Mouse (Mus musculus): Measurements from ENCODE around the gene Lsm7. TPM values are rescaled to one million over a fixed set of nuclear protein-coding genes. Genes with fewer than 3 reads are reported as not detected.

Lsm7 gene
- total and polyA plus RNA-seq, 3 experiments, result 198 to 411 (median 374) TPM

- H3K4me1 ChIP-seq (ENCODE audit: control insufficient read depth in 1 of 2, insufficient read depth in 2 of 2), result peaks cover 6 to 19% of the 10 kb centered on the region in 2 experiments
- no peak overlapping the region for H3K9ac ChIP-seq (ENCODE audit: insufficient read depth, low read depth)
- dilution Hi-C loops (cut with MboI; ENCODE audit: extremely low pct_ligation_motif_present, extremely low pct_unique_long_range_greater_than_20kb, low sequenced_read_pairs), result no loop called here
- H3K79me2 ChIP-seq (replicated peaks; ENCODE audit: control insufficient read depth, extremely low read depth, insufficient read depth, poor library complexity, severe bottlenecking), result no peaks in the 10 kb centered on the region
- no peak for TF ChIP-seq CHD1 (IDR thresholded peaks at IDR 0.05; ENCODE audit: low read depth, low read length)
- no peak for TF ChIP-seq MAFK (IDR thresholded peaks at IDR 0.05; ENCODE audit: insufficient replicate concordance, low read length)
- TF ChIP-seq ELF1 (IDR thresholded peaks at IDR 0.05; ENCODE audit: low read depth, low read length), result no peak
- TF ChIP-seq ZC3H11A (IDR thresholded peaks at IDR 0.05; ENCODE audit: low read depth, low read length), result no peak
- no peak for TF ChIP-seq TBP (conservative IDR thresholded peaks at IDR 0.05; ENCODE audit: low read depth, low read length)
- no peak for TF ChIP-seq POLR2AphosphoS2 (IDR thresholded peaks at IDR 0.05; ENCODE audit: low read depth, low read length)
- TF ChIP-seq PAX5 (IDR thresholded peaks at IDR 0.05; ENCODE audit: low read length), result no peak
- TF ChIP-seq EP300 (IDR thresholded peaks at IDR 0.05; ENCODE audit: low read length), result no peak
- TF ChIP-seq BHLHE40 (IDR thresholded peaks at IDR 0.05; ENCODE audit: low read depth, low read length), result no peak
- TF ChIP-seq CTCF (conservative IDR thresholded peaks at IDR 0.05 in 1 of 2, IDR thresholded peaks at IDR 0.05 in 1 of 2; ENCODE audit: low read depth in 2 of 2, low read length in 2 of 2), result no peak
- TF ChIP-seq JUND (conservative IDR thresholded peaks at IDR 0.05; ENCODE audit: low read depth, low read length), result no peak
- no peak overlapping the region for H3K27ac ChIP-seq (ENCODE audit: insufficient read depth, low read depth)
- peaks cover 43% of the 10 kb centered on the region for H3K27me3 ChIP-seq (replicated peaks)
- peaks cover 0 to 17% of the 10 kb centered on the region in 2 experiments for H3K36me3 ChIP-seq (replicated peaks in 1 of 2; ENCODE audit: control insufficient read depth in 1 of 2, insufficient read depth in 1 of 2, low read length in 1 of 2)
- no peaks in the 10 kb centered on the region for H3K9me3 ChIP-seq (replicated peaks; ENCODE audit: low read length)
- H3K4me3 ChIP-seq (replicated peaks in 1 of 3; ENCODE audit: low read depth in 2 of 3, low read length in 2 of 3, poor library complexity in 1 of 3), result no peak overlapping the region
- DNase-seq (ENCODE audit: extremely low read depth), result no peak
- no peak overlapping the region for H3K4me2 ChIP-seq (ENCODE audit: insufficient read depth, low read depth, poor library complexity, severe bottlenecking)
- in situ Hi-C loops (cut with MboI; ENCODE audit: low pct_ligation_motif_present, low pct_unique_long_range_greater_than_20kb, low sequenced_read_pairs), result no loop called here
Observed at GRCm38 (mm10) chr10:80845732-80846131, 9.3 kb downstream of the Lsm7 start.

DNA sequence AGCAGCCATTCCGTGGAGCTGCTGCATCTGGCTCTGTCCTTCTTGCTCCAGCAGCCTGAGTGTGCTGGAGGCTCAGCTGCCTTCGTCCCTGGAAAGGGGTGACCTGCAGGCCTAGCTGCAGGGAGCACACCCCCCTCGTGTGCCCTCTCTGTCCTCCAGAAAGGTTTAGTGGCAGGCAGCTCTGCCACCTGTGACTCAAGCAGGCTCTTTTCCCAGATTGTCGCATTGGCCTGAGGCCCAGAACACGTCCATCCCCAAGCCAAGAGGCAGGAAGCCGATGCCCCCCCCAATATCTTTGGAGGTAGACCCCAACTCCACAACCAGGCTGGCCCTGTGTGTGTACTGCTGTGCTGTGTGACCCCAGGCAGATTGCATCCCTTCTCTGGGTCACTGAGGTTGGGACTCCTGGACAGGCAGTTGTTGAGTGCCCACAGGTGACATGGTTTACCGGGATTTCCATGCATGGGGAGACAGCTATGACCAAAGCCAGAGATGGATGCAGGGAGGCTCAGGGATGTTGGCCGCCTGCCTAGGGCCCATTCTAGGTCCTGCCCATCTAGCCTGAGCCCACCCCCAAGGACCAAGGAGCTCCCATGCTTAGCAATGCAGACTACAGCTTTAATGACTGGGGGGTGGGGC, 9.8 kb downstream of the Lsm7 start:
- dilution Hi-C loops (cut with MboI; ENCODE audit: extremely low pct_ligation_motif_present, extremely low pct_unique_long_range_greater_than_20kb, low sequenced_read_pairs) (no loop called here), in situ Hi-C loops (cut with MboI; ENCODE audit: low pct_ligation_motif_present, low pct_unique_long_range_greater_than_20kb, low sequenced_read_pairs) (no loop called here)
- H3K27me3 ChIP-seq (replicated peaks), result peaks cover 43% of the 10 kb centered on the region
- H3K27ac ChIP-seq (ENCODE audit: insufficient read depth, low read depth), result no peak overlapping the region
- H3K9ac ChIP-seq (ENCODE audit: insufficient read depth, low read depth), result no peak overlapping the region
- no peak overlapping the region for H3K4me3 ChIP-seq (replicated peaks in 1 of 3; ENCODE audit: low read depth in 2 of 3, low read length in 2 of 3, poor library complexity in 1 of 3)
- no peak overlapping the region for H3K4me2 ChIP-seq (ENCODE audit: insufficient read depth, low read depth, poor library complexity, severe bottlenecking)
- no peaks in the 10 kb centered on the region for H3K79me2 ChIP-seq (replicated peaks; ENCODE audit: control insufficient read depth, extremely low read depth, insufficient read depth, poor library complexity, severe bottlenecking)
- H3K9me3 ChIP-seq (replicated peaks; ENCODE audit: low read length), result no peaks in the 10 kb centered on the region
- peaks cover 6 to 19% of the 10 kb centered on the region in 2 experiments for H3K4me1 ChIP-seq (ENCODE audit: control insufficient read depth in 1 of 2, insufficient read depth in 2 of 2)
- TF ChIP-seq USF1 (IDR thresholded peaks at IDR 0.05; ENCODE audit: low read depth, low read length), result no peak
- TF ChIP-seq CHD2 (IDR thresholded peaks at IDR 0.05; ENCODE audit: low read length), result no peak
- TF ChIP-seq USF2 (conservative IDR thresholded peaks at IDR 0.05; ENCODE audit: low read depth, low read length), result no peak
- no peak for TF ChIP-seq SIN3A (IDR thresholded peaks at IDR 0.05; ENCODE audit: low read length)
- no peak for TF ChIP-seq ETS1 (conservative IDR thresholded peaks at IDR 0.05; ENCODE audit: low read depth, low read length)
- no peak for TF ChIP-seq SMC3 (IDR thresholded peaks at IDR 0.05; ENCODE audit: low read depth, low read length)
- peaks cover 0 to 12% of the 10 kb centered on the region in 2 experiments for H3K36me3 ChIP-seq (replicated peaks in 1 of 2; ENCODE audit: control insufficient read depth in 1 of 2, insufficient read depth in 1 of 2, low read length in 1 of 2)
- no peak for DNase-seq (ENCODE audit: extremely low read depth)

All from CH12.LX (cell line).